Mouse (Mus musculus) ES-E14 (cell line): ENCODE data around the gene Gm11020. TPM values are rescaled to one million over a fixed set of nuclear protein-coding genes. Genes with fewer than 3 reads are reported as not detected.

Source experiments
- DNase-seq: peaks from one replicate; pipeline ENCODE4 v3.0.0-alpha.2; 2013; ENCODE audit warnings: low read depth, low spot score
- H3K27ac ChIP-seq: 2 replicates; pipeline ENCODE4 v1.5.1; 2012; ENCODE audit warnings: low read depth, mild to moderate bottlenecking, low read length, moderate library complexity, mixed read lengths; ENCODE audit not compliant: poor library complexity, insufficient read depth, severe bottlenecking
- H3K36me3 ChIP-seq: 2 replicates; pipeline ENCODE4 v1.6.1; 2012; ENCODE audit warnings: mild to moderate bottlenecking, low read length, moderate library complexity, mixed read lengths; ENCODE audit not compliant: control insufficient read depth, poor library complexity, insufficient read depth, severe bottlenecking
- H3K4me1 ChIP-seq, 2 experiments: fragments of 150-350 bp in 1 of 2; sonication (generic) in 1 of 2; 2 replicates each; pipeline ENCODE4 v1.6.1; 2012; ENCODE audit warnings: low read length in 2 of 2, mild to moderate bottlenecking in 1 of 2, mixed read lengths in 1 of 2; ENCODE audit not compliant: control insufficient read depth in 2 of 2, insufficient read depth in 2 of 2, poor library complexity in 1 of 2
- H3K4me3 ChIP-seq, 2 experiments: fragments of 150-350 bp in 1 of 2; sonication (generic) in 1 of 2; 2 replicates each; pipeline ENCODE4 v1.5.1; 2012; ENCODE audit warnings: low read length in 2 of 2, low read depth in 1 of 2, mild to moderate bottlenecking in 1 of 2, mixed read lengths in 1 of 2; ENCODE audit not compliant: insufficient read depth in 1 of 2, poor library complexity in 1 of 2, severe bottlenecking in 1 of 2
- H3K9ac ChIP-seq: 2 replicates; pipeline ENCODE4 v1.6.1; 2012; ENCODE audit warnings: low read depth, mild to moderate bottlenecking, low read length, mixed read lengths; ENCODE audit not compliant: poor library complexity, insufficient read depth, severe bottlenecking
- H3K9me3 ChIP-seq: fragments of 150-350 bp; sonication (generic); 2 replicates; pipeline ENCODE4 v1.6.1; 2012; ENCODE audit warnings: low read depth, mild to moderate bottlenecking, low read length; ENCODE audit not compliant: control insufficient read depth, insufficient read depth
- CHD2 ChIP-seq: IDR thresholded peaks from 2 replicates; pipeline ENCODE4 v1.6.1; 2014; ENCODE audit warnings: mild to moderate bottlenecking, low read depth, low read length, inconsistent platforms
- HCFC1 ChIP-seq: IDR thresholded peaks from 2 replicates; pipeline ENCODE4 v1.6.1; 2012; ENCODE audit warnings: low read length, inconsistent platforms, borderline replicate concordance; ENCODE audit not compliant: insufficient read depth
- MAFK ChIP-seq: IDR thresholded peaks from 2 replicates; pipeline ENCODE4 v1.6.1; 2014; ENCODE audit warnings: mild to moderate bottlenecking, low read depth, low read length, inconsistent platforms; ENCODE audit not compliant: insufficient read depth
- ZC3H11A ChIP-seq: IDR thresholded peaks from 2 replicates; pipeline ENCODE4 v1.6.1; 2012; ENCODE audit warnings: low read depth, mild to moderate bottlenecking, inconsistent platforms, low read length, borderline replicate concordance
- ZNF384 ChIP-seq: IDR thresholded peaks from 2 replicates; pipeline ENCODE4 v1.6.1; 2012; ENCODE audit warnings: low read depth, low read length, inconsistent platforms
- in situ Hi-C, 2 experiments: fragments of 600-800 bp; cut with MboI; formaldehyde crosslinking; loops; one replicate each; pipeline ENCODE4 v1.15.1; 2025; ENCODE audit warnings: low sequenced_read_pairs in 2 of 2, inconsistent platforms in 1 of 2; ENCODE audit not compliant: unreplicated experiment in 2 of 2
- total RNA-seq: library from RNA; depleted of rRNA; stranded (reverse); fragments of 300-350 nt; gene quantifications from 2 replicates; pipeline ENCODE4 v1.2.3, GENCODE M21; 2012

Gm11020 gene
- total RNA-seq, 1 experiment: not detected

DNA sequence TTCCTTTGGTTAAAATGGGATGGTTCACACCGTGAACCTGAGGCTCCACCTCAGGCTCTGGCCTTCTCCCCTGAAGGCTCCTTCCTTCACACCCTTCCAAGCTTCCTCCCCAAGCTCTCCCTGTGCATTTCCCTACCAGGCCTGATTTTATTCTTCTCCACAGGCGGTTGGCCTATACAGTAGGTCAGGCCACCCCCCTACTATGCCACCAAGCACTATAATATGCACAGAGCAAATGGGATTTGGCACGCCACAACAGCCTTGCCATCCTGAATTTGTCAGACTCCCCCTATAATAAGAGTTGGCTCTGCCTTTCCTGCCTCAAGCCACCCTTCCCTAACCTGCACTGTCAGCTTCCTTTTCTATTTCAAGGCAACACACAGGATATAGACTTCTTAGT, 37.3 kb downstream of the Gm11020 start:
- no peak for TF ChIP-seq MAFK
- TF ChIP-seq HCFC1: no peak
- TF ChIP-seq CHD2: no peak
- no peak for TF ChIP-seq ZNF384
- TF ChIP-seq ZC3H11A: no peak
- no peak for DNase-seq
- H3K27ac ChIP-seq: no peak overlapping the region
- no peak overlapping the region for H3K4me3 ChIP-seq
- in situ Hi-C loops: no loop called here
- peaks cover 17% of the 10 kb centered on the region for H3K36me3 ChIP-seq
- H3K4me1 ChIP-seq: peaks cover 0 to 7% of the 10 kb centered on the region in 2 experiments; a peak in 1 of 4 replicates
- H3K9ac ChIP-seq: no peak overlapping the region
- no peaks in the 10 kb centered on the region for H3K9me3 ChIP-seq

DNA sequence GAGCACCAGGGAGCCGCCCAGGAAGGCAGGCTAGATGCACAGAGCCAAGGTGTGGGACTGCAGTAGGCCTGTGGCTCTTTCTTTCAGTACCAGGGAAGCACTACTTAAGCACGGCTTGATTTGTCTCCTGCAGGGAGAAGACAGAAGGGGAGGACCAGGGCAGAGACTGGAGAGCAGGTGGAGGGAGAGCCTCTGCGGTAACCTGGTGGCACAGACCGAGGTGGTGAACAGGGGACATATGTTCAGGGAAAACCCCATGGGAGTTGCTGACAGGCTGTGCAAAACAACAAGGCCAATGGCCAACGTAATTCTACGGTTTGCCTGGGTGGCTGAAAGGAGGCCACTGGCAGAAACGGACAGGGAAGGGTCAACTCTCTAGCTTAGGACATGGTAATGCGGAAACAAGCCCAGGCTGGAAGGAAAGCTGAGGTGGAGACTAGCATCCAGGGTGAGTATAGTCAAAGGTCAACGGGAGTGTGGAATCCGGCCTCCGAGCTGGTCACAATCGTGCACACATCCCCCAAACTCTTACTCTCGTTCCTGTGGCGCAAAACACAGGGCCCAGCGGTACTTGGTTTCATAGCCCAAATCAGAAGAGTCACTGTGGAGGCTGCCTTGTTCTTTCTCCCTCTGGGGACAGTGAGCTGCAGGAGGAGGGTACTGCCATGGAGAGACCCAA, 38.5 kb downstream of the Gm11020 start:
- in situ Hi-C loops: no loop called here
- Histone ChIP-seq H3K4me3 (no peak overlapping the region), H3K36me3 (peaks cover 7% of the 10 kb centered on the region; the same call in 1 of the 2 replicates), H3K4me1 (peaks cover 0 to 7% of the 10 kb centered on the region in 2 experiments; a peak in 1 of 4 replicates), H3K9ac (no peak overlapping the region), H3K9me3 (no peaks in the 10 kb centered on the region), H3K27ac (no peak overlapping the region)
- DNase-seq: no peak
- TF ChIP-seq HCFC1 (no peak), MAFK (no peak), ZNF384 (no peak), CHD2 (no peak), ZC3H11A (no peak)

DNA sequence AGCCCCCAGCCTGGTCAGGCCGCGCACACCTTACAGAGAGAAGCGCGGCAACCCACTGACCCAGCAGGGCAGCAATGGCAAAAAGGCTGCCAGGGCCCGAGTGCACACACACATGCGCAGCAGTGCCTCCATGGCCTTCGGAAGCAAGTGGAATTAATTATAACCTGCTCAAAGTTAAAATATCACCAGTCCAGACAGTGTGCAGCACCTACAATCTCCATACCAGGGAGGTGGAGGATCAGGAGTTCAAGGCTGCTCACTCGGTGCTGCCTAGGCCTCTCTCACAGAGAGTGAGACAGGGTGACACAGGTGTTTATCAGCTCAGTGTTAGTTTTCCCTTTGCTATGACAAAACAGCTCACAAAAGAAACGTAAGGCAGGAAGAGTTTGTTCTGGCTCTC, 44.3 kb downstream of the Gm11020 start:
- peaks cover 6% of the 10 kb centered on the region; the same call in 1 of the 2 replicates for H3K36me3 ChIP-seq
- DNase-seq: no peak
- no peak overlapping the region for H3K4me3 ChIP-seq
- H3K27ac ChIP-seq: no peak overlapping the region
- no peak for TF ChIP-seq HCFC1
- TF ChIP-seq ZC3H11A: no peak
- no peak overlapping the region for H3K9ac ChIP-seq
- no peaks in the 10 kb centered on the region for H3K9me3 ChIP-seq
- no peaks in the 10 kb centered on the region for H3K4me1 ChIP-seq
- in situ Hi-C loops: no loop called here

DNA sequence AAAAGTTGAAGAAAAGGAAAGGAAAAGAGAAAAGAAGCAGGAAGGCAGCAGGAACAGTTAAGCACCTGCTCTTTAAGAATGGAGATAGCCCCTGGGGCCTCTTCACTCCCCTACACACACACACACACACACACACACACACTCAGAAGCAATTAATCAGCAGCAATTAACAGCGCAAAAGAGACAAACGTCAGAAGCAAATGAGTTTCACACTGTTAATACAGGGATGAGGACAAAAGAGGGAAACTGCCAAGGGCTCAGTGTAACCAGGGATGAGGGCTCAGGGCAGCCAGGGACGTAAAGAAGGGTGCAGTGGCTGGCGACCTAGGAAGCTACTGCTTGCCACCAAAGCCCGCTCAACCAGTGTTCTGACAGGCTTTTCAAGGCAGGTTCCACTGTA, 46.0 kb downstream of the Gm11020 start:
- H3K9me3 ChIP-seq: no peaks in the 10 kb centered on the region
- no peak overlapping the region for H3K9ac ChIP-seq
- no peak for DNase-seq
- no peak overlapping the region for H3K4me3 ChIP-seq
- in situ Hi-C loops: no loop called here
- peaks cover 5% of the 10 kb centered on the region; the same call in 1 of the 2 replicates for H3K36me3 ChIP-seq
- H3K27ac ChIP-seq: no peak overlapping the region
- H3K4me1 ChIP-seq: peaks cover 0 to 3% of the 10 kb centered on the region in 2 experiments; a peak in 1 of 4 replicates
- TF ChIP-seq ZNF384 (no peak), MAFK (no peak), HCFC1 (no peak), CHD2 (no peak), ZC3H11A (no peak)
